Mouse (Mus musculus): ENCODE results near the gene Eid3. TPM values are rescaled to one million over a fixed set of nuclear protein-coding genes. Genes with fewer than 3 reads are reported as not detected.

Eid3 gene
- polyA plus RNA-seq, 1 experiment from 2014 or later, result 0.20 TPM

GRCm38 (mm10) chr10:82899810-82900421 is 33.5 kb downstream of the Eid3 start:
- ATAC-seq (ENCODE audit: insufficient number of reproducible peaks, insufficient read depth, low FRiP score, low read depth), result no peak

DNA sequence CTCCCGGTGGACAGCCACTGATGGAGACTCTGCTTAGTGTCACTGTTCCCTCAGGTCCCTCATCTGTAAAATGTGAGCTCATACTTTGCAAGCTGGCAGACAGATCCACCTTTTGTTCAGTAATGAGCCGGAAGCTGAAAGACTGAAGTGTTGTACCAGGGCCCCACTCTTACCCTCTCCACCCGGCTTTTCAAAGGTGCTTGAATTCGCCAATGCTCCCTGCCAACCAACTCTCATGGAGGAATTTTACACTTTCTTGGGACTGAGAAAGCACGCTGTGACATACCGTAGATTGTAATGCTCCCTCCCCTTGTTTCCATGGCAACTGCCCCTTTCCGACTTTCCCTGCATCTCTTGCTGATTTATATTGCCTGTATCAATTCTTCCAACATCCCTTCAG is 34.1 kb downstream of the Eid3 start:
- H3K4me3 ChIP-seq (ENCODE audit: control insufficient read depth in 1 of 2, insufficient read depth in 1 of 2, low read depth in 1 of 2, low read length in 2 of 2), result no peak overlapping the region
- no peak overlapping the region for H3K4me2 ChIP-seq (ENCODE audit: low read length)

More at GRCm38 (mm10) chr10:82899810-82900421, 33.5 kb downstream of the Eid3 start:
- no peak overlapping the region for H3K27ac ChIP-seq (replicated peaks in 1 of 2; ENCODE audit: control insufficient read depth in 1 of 2, insufficient read depth in 1 of 2, low read depth in 2 of 2, low read length in 2 of 2)
- H3K9me3 ChIP-seq (ENCODE audit: control insufficient read depth, low read length), result no peaks in the 10 kb centered on the region
- no peak overlapping the region for H3K4me3 ChIP-seq (ENCODE audit: control insufficient read depth in 1 of 2, insufficient read depth in 1 of 2, low read depth in 1 of 2, low read length in 2 of 2)
- no peak overlapping the region for H3K4me2 ChIP-seq (ENCODE audit: low read length)
- peaks cover 8 to 11% of the 10 kb centered on the region in 2 experiments for H3K4me1 ChIP-seq (ENCODE audit: control insufficient read depth in 2 of 2, insufficient read depth in 2 of 2, low read length in 2 of 2)
- H3K36me3 ChIP-seq (ENCODE audit: control insufficient read depth, insufficient read depth, low read length), result peaks cover 33% of the 10 kb centered on the region
- H3K27me3 ChIP-seq (ENCODE audit: control insufficient read depth, insufficient read depth, low read length), result no peaks in the 10 kb centered on the region
- 49% methylated on average over 16 of the region's 16 CpGs for WGBS
- no peak overlapping the region for H3K9ac ChIP-seq (ENCODE audit: low read length)

DNA sequence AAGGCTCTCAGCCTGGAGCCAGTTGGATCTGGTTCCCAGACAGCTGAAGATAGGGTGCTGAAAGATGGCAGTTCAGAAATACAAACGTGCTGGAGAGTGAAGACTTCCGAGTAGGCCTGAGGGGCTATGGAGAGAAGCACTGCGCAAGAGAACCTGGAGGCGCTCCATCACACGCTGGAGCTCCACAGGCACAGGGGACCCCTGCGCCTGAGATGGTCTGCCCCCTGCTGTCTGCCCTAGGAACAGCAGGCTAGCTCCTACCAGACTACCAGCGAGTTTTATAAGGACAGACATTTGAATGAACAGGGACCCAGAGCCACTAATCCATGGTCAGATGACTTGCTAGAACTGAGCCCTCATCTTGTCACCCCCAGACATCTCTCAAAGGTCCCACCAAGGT is 35.0 kb downstream of the Eid3 start:
- Histone ChIP-seq H3K4me3 (ENCODE audit: control insufficient read depth in 1 of 2, insufficient read depth in 1 of 2, low read depth in 1 of 2, low read length in 2 of 2) (no peak overlapping the region), H3K27ac (replicated peaks in 1 of 2; ENCODE audit: control insufficient read depth in 1 of 2, insufficient read depth in 1 of 2, low read depth in 2 of 2, low read length in 2 of 2) (no peak overlapping the region), H3K4me2 (ENCODE audit: low read length) (no peak overlapping the region), H3K4me1 (ENCODE audit: control insufficient read depth in 2 of 2, insufficient read depth in 2 of 2, low read length in 2 of 2) (peaks cover 8 to 11% of the 10 kb centered on the region in 2 experiments), H3K27me3 (ENCODE audit: control insufficient read depth, insufficient read depth, low read length) (no peaks in the 10 kb centered on the region; the same call in 1 of the 2 replicates), H3K9ac (ENCODE audit: low read length) (no peak overlapping the region), H3K36me3 (ENCODE audit: control insufficient read depth, insufficient read depth, low read length) (peaks cover 17% of the 10 kb centered on the region), H3K9me3 (ENCODE audit: control insufficient read depth, low read length) (no peaks in the 10 kb centered on the region)
- 5% methylated on average over 7 of the region's 7 CpGs for WGBS
- 0 out of 2 replicates have a peak, but pooled peaks have one; percentile 41 for ATAC-seq (ENCODE audit: insufficient number of reproducible peaks, insufficient read depth, low FRiP score, low read depth)

More for the DNA sequence above, 34.1 kb downstream of the Eid3 start:
- 41% methylated on average over 7 of the region's 7 CpGs for WGBS
- Histone ChIP-seq H3K36me3 (ENCODE audit: control insufficient read depth, insufficient read depth, low read length) (peaks cover 26% of the 10 kb centered on the region), H3K9me3 (ENCODE audit: control insufficient read depth, low read length) (no peaks in the 10 kb centered on the region), H3K27ac (replicated peaks in 1 of 2; ENCODE audit: control insufficient read depth in 1 of 2, insufficient read depth in 1 of 2, low read depth in 2 of 2, low read length in 2 of 2) (no peak overlapping the region), H3K9ac (ENCODE audit: low read length) (no peak overlapping the region), H3K4me1 (ENCODE audit: control insufficient read depth in 2 of 2, insufficient read depth in 2 of 2, low read length in 2 of 2) (peaks cover 8 to 11% of the 10 kb centered on the region in 2 experiments), H3K27me3 (ENCODE audit: control insufficient read depth, insufficient read depth, low read length) (no peaks in the 10 kb centered on the region)
- ATAC-seq (ENCODE audit: insufficient number of reproducible peaks, insufficient read depth, low FRiP score, low read depth), result no peak

DNA sequence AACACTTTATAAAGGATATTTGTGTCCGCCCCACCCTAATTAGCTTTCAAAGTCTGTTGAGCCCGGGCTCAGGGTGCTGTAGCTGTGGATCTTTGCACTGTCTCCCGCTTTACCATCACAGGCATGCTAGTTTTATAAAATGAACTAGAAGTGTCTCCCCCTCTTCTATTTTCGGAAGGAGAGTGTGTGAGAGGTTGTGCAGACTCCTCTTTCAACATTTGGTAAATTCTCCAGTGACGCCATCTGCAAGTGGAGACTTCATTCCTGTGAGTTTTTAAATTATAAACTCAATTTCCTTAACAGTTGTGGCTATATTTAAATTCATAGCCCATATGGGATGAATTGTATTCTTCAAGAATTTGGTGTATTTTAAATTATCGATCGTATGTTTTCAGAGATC is 42.1 kb downstream of the Eid3 start:
- Histone ChIP-seq H3K9me3 (ENCODE audit: control insufficient read depth, low read length) (no peaks in the 10 kb centered on the region), H3K9ac (ENCODE audit: low read length) (no peak overlapping the region), H3K27ac (replicated peaks in 1 of 2; ENCODE audit: control insufficient read depth in 1 of 2, insufficient read depth in 1 of 2, low read depth in 2 of 2, low read length in 2 of 2) (no peak overlapping the region), H3K4me2 (ENCODE audit: low read length) (peak overlapping the region; percentile 45; the same call in 1 of the 2 replicates), H3K4me3 (ENCODE audit: control insufficient read depth in 1 of 2, insufficient read depth in 1 of 2, low read depth in 1 of 2, low read length in 2 of 2) (no peak overlapping the region), H3K27me3 (ENCODE audit: control insufficient read depth, insufficient read depth, low read length) (no peaks in the 10 kb centered on the region; the same call in 1 of the 2 replicates), H3K4me1 (ENCODE audit: control insufficient read depth in 2 of 2, insufficient read depth in 2 of 2, low read length in 2 of 2) (0 out of 4 replicates have a peak, but pooled peaks cover 0 to 4% of the 10 kb centered on the region in 2 experiments), H3K36me3 (ENCODE audit: control insufficient read depth, insufficient read depth, low read length) (no peaks in the 10 kb centered on the region)
- no peak for ATAC-seq (ENCODE audit: insufficient number of reproducible peaks, insufficient read depth, low FRiP score, low read depth)
- 56% methylated on average over 7 of the region's 7 CpGs for WGBS

GRCm38 (mm10) chr10:82909382-82909781 is 43.0 kb downstream of the Eid3 start:
- 17% methylated on average over 9 of the region's 9 CpGs for WGBS
- no peaks in the 10 kb centered on the region for H3K36me3 ChIP-seq (ENCODE audit: control insufficient read depth, insufficient read depth, low read length)
- no peak overlapping the region for H3K27ac ChIP-seq (replicated peaks in 1 of 2; ENCODE audit: control insufficient read depth in 1 of 2, insufficient read depth in 1 of 2, low read depth in 2 of 2, low read length in 2 of 2)
- ATAC-seq (ENCODE audit: insufficient number of reproducible peaks, insufficient read depth, low FRiP score, low read depth), result no peak
- H3K4me1 ChIP-seq (ENCODE audit: control insufficient read depth in 2 of 2, insufficient read depth in 2 of 2, low read length in 2 of 2), result 0 out of 4 replicates have a peak, but pooled peaks cover 0 to 4% of the 10 kb centered on the region in 2 experiments
- H3K4me2 ChIP-seq (ENCODE audit: low read length), result peak overlapping the region; percentile 45
- H3K27me3 ChIP-seq (ENCODE audit: control insufficient read depth, insufficient read depth, low read length), result no peaks in the 10 kb centered on the region; the same call in 1 of the 2 replicates
- peak overlapping the region; percentile 18; the same call in 1 of the 2 replicates for H3K9ac ChIP-seq (ENCODE audit: low read length)
- no peak overlapping the region for H3K4me3 ChIP-seq (ENCODE audit: control insufficient read depth in 1 of 2, insufficient read depth in 1 of 2, low read depth in 1 of 2, low read length in 2 of 2)
- no peaks in the 10 kb centered on the region for H3K9me3 ChIP-seq (ENCODE audit: control insufficient read depth, low read length)

DNA sequence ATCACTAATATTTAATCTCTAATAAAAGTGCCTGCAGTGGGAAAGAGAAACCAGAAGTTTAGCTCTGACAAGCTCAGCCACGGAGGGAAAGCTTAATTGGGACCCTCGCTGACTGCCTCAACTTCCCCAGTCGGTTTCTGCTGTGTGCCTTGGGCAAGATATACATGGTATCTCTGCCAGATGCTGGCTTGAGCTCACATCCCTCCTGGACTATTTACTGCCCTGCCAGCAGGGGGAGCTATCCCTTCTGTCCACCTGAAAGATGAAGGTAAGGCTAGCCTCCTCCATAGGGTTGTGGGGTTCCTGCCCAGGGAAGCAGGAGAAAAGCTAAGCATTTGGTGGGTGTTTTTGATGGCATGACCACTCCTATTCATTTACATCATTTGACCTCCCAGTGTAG is 43.8 kb downstream of the Eid3 start:
- ATAC-seq (ENCODE audit: insufficient number of reproducible peaks, insufficient read depth, low FRiP score, low read depth), result no peak
- 62% methylated on average over 3 of the region's 3 CpGs for WGBS
- no peak overlapping the region for H3K4me2 ChIP-seq (ENCODE audit: low read length)
- H3K36me3 ChIP-seq (ENCODE audit: control insufficient read depth, insufficient read depth, low read length), result no peaks in the 10 kb centered on the region
- no peak overlapping the region for H3K4me3 ChIP-seq (ENCODE audit: control insufficient read depth in 1 of 2, insufficient read depth in 1 of 2, low read depth in 1 of 2, low read length in 2 of 2)
- no peaks in the 10 kb centered on the region; the same call in 1 of the 2 replicates for H3K27me3 ChIP-seq (ENCODE audit: control insufficient read depth, insufficient read depth, low read length)
- no peaks in the 10 kb centered on the region for H3K9me3 ChIP-seq (ENCODE audit: control insufficient read depth, low read length)
- no peak overlapping the region for H3K9ac ChIP-seq (ENCODE audit: low read length)
- 0 out of 4 replicates have a peak, but pooled peaks cover 0 to 4% of the 10 kb centered on the region in 2 experiments for H3K4me1 ChIP-seq (ENCODE audit: control insufficient read depth in 2 of 2, insufficient read depth in 2 of 2, low read length in 2 of 2)
- no peak overlapping the region for H3K27ac ChIP-seq (replicated peaks in 1 of 2; ENCODE audit: control insufficient read depth in 1 of 2, insufficient read depth in 1 of 2, low read depth in 2 of 2, low read length in 2 of 2)

- Histone ChIP-seq H3K9ac (ENCODE audit: low read length) (no peak overlapping the region), H3K4me1 (ENCODE audit: control insufficient read depth in 2 of 2, insufficient read depth in 2 of 2, low read length in 2 of 2) (0 out of 4 replicates have a peak, but pooled peaks cover 0 to 4% of the 10 kb centered on the region in 2 experiments), H3K27ac (replicated peaks in 1 of 2; ENCODE audit: control insufficient read depth in 1 of 2, insufficient read depth in 1 of 2, low read depth in 2 of 2, low read length in 2 of 2) (no peak overlapping the region), H3K4me3 (ENCODE audit: control insufficient read depth in 1 of 2, insufficient read depth in 1 of 2, low read depth in 1 of 2, low read length in 2 of 2) (no peak overlapping the region), H3K9me3 (ENCODE audit: control insufficient read depth, low read length) (no peaks in the 10 kb centered on the region), H3K27me3 (ENCODE audit: control insufficient read depth, insufficient read depth, low read length) (no peaks in the 10 kb centered on the region), H3K36me3 (ENCODE audit: control insufficient read depth, insufficient read depth, low read length) (no peaks in the 10 kb centered on the region), H3K4me2 (ENCODE audit: low read length) (no peak overlapping the region)
- 57% methylated on average over 4 of the region's 4 CpGs for WGBS
- ATAC-seq (ENCODE audit: insufficient number of reproducible peaks, insufficient read depth, low FRiP score, low read depth), result no peak
These were observed 46.8 kb downstream of the Eid3 start for GRCm38 (mm10) chr10:82913238-82913637.

All from heart, embryonic 14.5 days (tissue).